Mouse (Mus musculus) C2C12 (cell line): ENCODE data around the gene Foxl1. TPM values are rescaled to one million over a fixed set of nuclear protein-coding genes. Genes with fewer than 3 reads are reported as not detected.

Experiments
- H3K27me3 ChIP-seq: one replicate; pipeline ENCODE4 v1.6.1; 2011; ENCODE audit not compliant: control insufficient read depth, insufficient read depth, insufficient read length
- H3K36me3 ChIP-seq: one replicate; pipeline ENCODE4 v1.6.1; 2011; ENCODE audit not compliant: control insufficient read depth, insufficient read depth
- H3K4me3 ChIP-seq: one replicate; pipeline ENCODE4 v1.5.1; 2011; ENCODE audit warnings: mild to moderate bottlenecking, control low read depth; ENCODE audit not compliant: poor library complexity, insufficient read depth, severe bottlenecking
- H3K79me2 ChIP-seq: one replicate; pipeline ENCODE4 v1.6.1; 2011; ENCODE audit not compliant: control insufficient read depth, insufficient read depth
- H3K79me3 ChIP-seq: one replicate; pipeline ENCODE4 v1.6.1; 2011; ENCODE audit warnings: low read depth, control low read depth
- H3ac ChIP-seq: one replicate; pipeline ENCODE3; 2011; ENCODE audit warnings: low read depth; ENCODE audit not compliant: control insufficient read depth, insufficient read length
- CEBPB ChIP-seq: IDR thresholded peaks from one replicate; pipeline ENCODE4 v1.6.1; 2011; ENCODE audit warnings: low read depth, mild to moderate bottlenecking, control low read depth, moderate library complexity
- CTCF ChIP-seq: IDR thresholded peaks from one replicate; pipeline ENCODE4 v1.5.1; 2011; ENCODE audit not compliant: control insufficient read depth, insufficient read depth, insufficient read length
- FOSL1 ChIP-seq: IDR thresholded peaks from one replicate; pipeline ENCODE4 v1.8.0; 2011; ENCODE audit warnings: mild to moderate bottlenecking, low read length; ENCODE audit not compliant: poor library complexity, insufficient read depth, severe bottlenecking
- MAX ChIP-seq: IDR thresholded peaks from one replicate; pipeline ENCODE4 v1.6.1; 2011; ENCODE audit warnings: mild to moderate bottlenecking, control low read depth
- MYOD1 ChIP-seq: IDR thresholded peaks from one replicate; pipeline ENCODE4 v1.6.1; 2011; ENCODE audit warnings: low read depth; ENCODE audit not compliant: control insufficient read depth, insufficient read length
- MYOG ChIP-seq: IDR thresholded peaks from one replicate; pipeline ENCODE4 v1.6.1; 2011; ENCODE audit not compliant: control insufficient read depth, insufficient read length; ENCODE audit errors: extremely low read depth
- USF1 ChIP-seq: IDR thresholded peaks from one replicate; pipeline ENCODE4 v1.6.1; 2011; ENCODE audit warnings: low read depth, mild to moderate bottlenecking, control low read depth, moderate library complexity
- polyA plus RNA-seq: library from polyadenylated mRNA; unstranded; fragments of >200 nt; fragmentation: generic; extraction: Trizol; gene quantifications from one replicate; pipeline ENCODE4 v1.2.1, GENCODE M21; 2012; ENCODE audit warnings: missing spikeins

Gene Foxl1
- polyA plus RNA-seq, 1 experiment: 6.1 TPM

- H3ac ChIP-seq: no peak overlapping the region
- H3K27me3 ChIP-seq: no peaks in the 10 kb centered on the region
- no peaks in the 10 kb centered on the region for H3K79me3 ChIP-seq
- no peak for TF ChIP-seq FOSL1
- TF ChIP-seq USF1: no peak
- no peak for TF ChIP-seq CTCF
- no peak for TF ChIP-seq MAX
- TF ChIP-seq MYOD1: no peak
- no peak for TF ChIP-seq MYOG
- TF ChIP-seq CEBPB: no peak
- no peak overlapping the region for H3K4me3 ChIP-seq
- H3K36me3 ChIP-seq: no peaks in the 10 kb centered on the region
- H3K79me2 ChIP-seq: no peaks in the 10 kb centered on the region
These were observed 20.9 kb downstream of the Foxl1 start for GRCm38 (mm10) chr8:121148573-121149083.

DNA sequence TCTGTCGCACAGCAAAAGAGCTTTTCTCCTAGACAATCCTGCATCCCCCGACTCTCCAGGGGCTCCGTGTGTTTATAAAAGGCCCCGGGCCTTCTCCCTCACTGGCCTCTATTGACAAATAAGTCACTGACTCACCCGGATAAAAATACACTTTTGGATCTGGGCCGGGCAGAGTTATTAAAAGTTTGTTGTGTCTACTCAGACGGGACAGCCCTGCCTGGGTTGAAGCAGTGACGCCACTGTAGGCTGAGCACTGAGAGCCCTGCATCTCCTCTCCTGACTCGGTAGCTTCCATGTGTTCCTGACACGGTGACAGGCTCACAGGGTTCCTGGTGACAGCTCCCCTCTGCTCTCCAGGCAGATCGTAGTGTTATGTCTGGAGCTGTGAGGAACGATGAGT is 24.7 kb downstream of the Foxl1 start:
- no peak overlapping the region for H3K4me3 ChIP-seq
- no peaks in the 10 kb centered on the region for H3K36me3 ChIP-seq
- no peaks in the 10 kb centered on the region for H3K27me3 ChIP-seq
- H3K79me3 ChIP-seq: no peaks in the 10 kb centered on the region
- H3ac ChIP-seq: no peak overlapping the region
- no peaks in the 10 kb centered on the region for H3K79me2 ChIP-seq
- no peak for TF ChIP-seq MYOD1
- no peak for TF ChIP-seq FOSL1
- no peak for TF ChIP-seq CEBPB
- TF ChIP-seq MYOG: no peak
- TF ChIP-seq USF1: no peak
- TF ChIP-seq CTCF: no peak
- no peak for TF ChIP-seq MAX

DNA sequence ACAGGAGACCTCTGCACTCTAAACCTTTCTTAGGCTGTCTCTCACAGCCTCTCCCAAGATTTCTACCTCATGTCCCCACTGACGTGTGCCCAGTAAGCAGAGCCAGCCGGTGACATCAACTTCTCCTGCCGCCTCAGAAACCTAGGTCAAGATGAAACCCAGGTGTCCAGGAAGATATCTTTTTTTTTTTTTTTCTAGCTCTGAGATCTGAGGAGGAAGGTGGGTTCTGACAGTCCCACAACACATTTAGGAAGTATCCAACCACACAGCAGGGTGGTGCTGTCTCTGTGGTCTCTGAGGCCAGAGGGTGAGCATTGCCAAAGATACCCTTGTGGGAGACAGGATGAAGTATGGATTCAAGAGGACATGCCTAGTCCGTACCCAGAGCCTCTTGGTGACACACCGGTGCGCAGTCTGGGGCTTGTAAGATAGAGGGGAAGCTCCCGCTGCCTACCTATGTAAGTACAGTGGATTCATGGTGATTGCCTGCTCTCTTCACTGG is 29.3 kb downstream of the Foxl1 start:
- Histone ChIP-seq H3K4me3 (no peak overlapping the region), H3ac (no peak overlapping the region), H3K79me2 (no peaks in the 10 kb centered on the region), H3K27me3 (no peaks in the 10 kb centered on the region), H3K79me3 (no peaks in the 10 kb centered on the region), H3K36me3 (no peaks in the 10 kb centered on the region)
- TF ChIP-seq MYOG (no peak), CTCF (no peak), MYOD1 (no peak), CEBPB (no peak), USF1 (no peak), MAX (no peak), FOSL1 (no peak)

DNA sequence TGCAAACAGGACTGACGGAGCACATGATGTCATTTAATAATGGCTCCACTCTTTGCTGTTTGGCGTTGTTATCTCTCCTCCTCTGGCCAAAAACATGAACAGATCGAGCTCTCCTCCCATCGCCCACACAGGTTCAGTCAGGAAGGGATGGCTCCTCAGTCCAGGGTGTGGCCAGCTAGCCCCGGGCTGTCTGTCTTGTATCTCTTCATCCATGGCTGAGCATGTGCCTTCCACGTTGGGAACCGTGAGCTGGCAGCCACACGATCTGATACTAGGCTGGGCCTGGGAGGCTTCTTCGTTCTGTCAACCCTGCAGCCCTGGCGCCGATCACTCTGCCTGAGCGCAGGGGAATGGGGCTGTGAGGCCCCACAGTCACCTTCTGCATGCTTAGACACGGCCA is 31.1 kb downstream of the Foxl1 start:
- Histone ChIP-seq H3K79me2 (no peaks in the 10 kb centered on the region), H3K79me3 (no peaks in the 10 kb centered on the region), H3K27me3 (no peaks in the 10 kb centered on the region), H3K36me3 (no peaks in the 10 kb centered on the region), H3ac (no peak overlapping the region), H3K4me3 (no peak overlapping the region)
- TF ChIP-seq CEBPB (no peak), MYOD1 (no peak), CTCF (no peak), MYOG (no peak)

DNA sequence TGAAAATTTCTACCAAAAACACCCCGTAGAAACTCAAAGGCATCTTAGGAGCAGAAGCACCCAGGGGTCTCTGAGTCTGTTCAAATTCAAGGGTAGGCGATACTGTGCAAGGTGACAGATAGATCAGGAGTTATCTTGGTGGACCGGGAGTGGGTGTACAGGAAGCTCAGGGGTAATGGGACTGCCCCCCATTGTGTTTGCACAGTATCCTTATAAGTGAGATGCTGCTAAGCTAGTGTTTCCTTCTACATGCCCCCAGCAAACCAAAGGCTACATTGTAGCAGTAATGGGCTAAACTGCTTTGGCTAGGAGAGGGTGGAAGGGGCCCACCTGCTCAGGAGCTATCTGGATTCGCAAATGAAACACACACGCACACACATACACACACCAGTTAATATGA is 33.7 kb downstream of the Foxl1 start:
- Histone ChIP-seq H3ac (no peak overlapping the region), H3K79me3 (no peaks in the 10 kb centered on the region), H3K79me2 (no peaks in the 10 kb centered on the region), H3K27me3 (no peaks in the 10 kb centered on the region), H3K4me3 (no peak overlapping the region), H3K36me3 (no peaks in the 10 kb centered on the region)
- TF ChIP-seq MYOD1 (no peak), CEBPB (no peak), FOSL1 (no peak), USF1 (no peak)

DNA sequence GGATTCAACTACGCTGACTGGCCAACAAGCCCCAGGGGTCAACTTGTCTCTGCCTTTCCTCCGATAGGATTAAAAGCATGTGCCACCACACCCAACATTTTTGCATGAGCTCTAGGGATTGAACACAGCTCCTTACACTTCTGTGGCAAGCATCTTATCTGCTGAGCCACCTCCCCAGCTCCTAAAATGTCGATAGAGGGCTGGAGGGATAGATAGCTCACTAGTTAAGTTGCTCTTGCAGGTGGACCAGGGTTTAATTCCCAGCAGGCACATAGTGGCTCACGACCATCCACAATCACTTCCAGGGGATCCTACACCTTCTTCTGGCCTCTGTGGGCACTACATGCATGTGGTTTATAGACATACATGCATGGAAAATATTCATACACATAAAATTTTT is 34.7 kb downstream of the Foxl1 start:
- Histone ChIP-seq H3K79me3 (no peaks in the 10 kb centered on the region), H3K27me3 (no peaks in the 10 kb centered on the region), H3K79me2 (no peaks in the 10 kb centered on the region), H3K36me3 (no peaks in the 10 kb centered on the region), H3ac (no peak overlapping the region), H3K4me3 (no peak overlapping the region)
- TF ChIP-seq CTCF: no peak
- TF ChIP-seq MAX: no peak
- TF ChIP-seq MYOG: no peak
- TF ChIP-seq USF1: no peak
- TF ChIP-seq MYOD1: no peak
- TF ChIP-seq FOSL1: no peak
- TF ChIP-seq CEBPB: no peak
